Mouse (Mus musculus) spleen, postnatal 10 days (tissue): ENCODE data around the gene Acap1.
"Not testable (repeated sequence)": the region's sequence is repeated elsewhere in the genome, so short reads cannot be mapped to it uniquely, and the experiment has no call there.

Experiments
- DNase-seq, 2 experiments: peaks; one replicate each; pipeline ENCODE4 v3.0.0; 2021 to 2022; ENCODE audit warnings: low spot score in 2 of 2

The Acap1 gene

DNA sequence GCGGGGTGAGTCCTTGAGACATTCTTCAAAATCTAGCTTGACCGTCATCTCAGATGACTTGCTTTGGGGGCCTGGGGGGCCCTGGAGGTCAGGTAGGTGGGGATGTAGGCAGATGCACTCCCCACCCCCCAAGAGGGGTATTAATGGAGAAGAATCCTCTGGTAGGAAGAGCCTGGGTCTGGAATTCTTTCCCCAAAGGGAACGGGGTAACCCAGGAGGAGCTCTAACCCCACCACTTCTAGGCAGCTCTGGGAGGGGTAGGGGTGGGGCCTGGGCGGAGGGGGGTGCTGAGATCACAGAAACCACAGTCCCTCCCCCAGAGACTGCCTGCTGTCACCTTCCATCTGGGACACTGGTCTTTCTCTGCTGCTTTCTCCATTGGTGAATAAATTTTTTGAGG, at the start of gene Acap1:
TSS of gene Acap1 (minus strand) at position 249 of the 400 bp plus-strand sequence.
- peak in 1 of 2 experiments; percentile 63 for DNase-seq

DNA sequence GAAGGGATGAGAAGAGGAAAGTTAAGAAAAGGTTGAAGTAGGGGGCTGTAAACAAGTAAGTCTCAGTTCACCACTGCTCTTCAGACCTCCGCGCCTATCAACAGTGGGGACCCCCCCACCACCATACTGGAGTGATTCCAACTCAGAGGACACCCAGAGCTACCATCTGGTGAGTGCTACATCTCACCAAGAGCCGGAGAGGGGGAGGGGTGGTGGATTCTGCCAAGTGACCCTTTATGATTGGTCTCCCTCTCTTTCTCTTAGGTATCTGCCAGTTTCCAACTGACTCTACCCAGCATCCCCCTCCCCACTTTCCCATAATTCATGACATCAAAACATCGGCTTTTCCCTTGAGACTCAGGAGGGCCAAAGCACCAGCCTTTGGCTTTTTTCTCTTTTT, 45.6 kb upstream of the Acap1 start:
- no peak for DNase-seq

DNA sequence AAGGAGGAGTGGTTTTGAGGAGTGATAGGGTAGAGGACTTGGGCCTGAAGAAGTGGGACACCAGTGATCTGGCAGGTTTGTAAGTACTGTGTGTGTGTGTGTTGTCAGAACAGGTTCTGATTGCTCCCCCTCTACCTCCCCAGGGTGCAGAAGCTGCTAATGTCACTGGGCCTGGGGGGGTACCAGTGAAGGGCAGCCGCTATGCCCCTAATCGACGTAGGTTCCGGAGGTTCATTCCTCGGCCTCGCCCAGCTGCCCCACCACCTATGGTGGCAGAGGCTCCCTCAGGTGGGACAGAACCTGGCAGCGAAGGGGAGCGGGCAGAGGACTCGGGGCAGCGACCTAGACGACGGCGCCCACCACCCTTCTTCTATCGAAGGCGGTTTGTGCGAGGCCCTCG, 44.4 kb upstream of the Acap1 start:
- DNase-seq: peak in 1 of 2 experiments; percentile 26

DNA sequence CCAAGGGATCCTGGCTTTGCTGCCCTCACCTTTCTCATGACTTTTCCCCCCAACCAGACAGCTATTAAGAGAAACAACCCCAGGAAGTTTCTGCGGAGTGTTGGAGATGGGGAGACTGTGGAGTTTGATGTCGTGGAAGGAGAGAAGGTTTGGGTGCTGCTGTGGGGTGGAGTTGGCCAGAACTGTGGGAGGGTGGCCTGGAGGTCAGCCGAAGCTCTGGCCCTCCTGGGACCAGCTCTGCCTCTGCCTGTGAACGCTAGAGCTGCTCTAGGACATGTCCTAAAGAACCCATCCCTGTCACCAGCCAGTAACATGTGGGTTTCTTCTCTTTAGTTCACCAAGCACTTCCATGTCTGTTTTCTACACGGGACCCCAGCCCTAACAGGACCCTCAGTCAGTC, 43.8 kb upstream of the Acap1 start:
- no peak for DNase-seq

DNA sequence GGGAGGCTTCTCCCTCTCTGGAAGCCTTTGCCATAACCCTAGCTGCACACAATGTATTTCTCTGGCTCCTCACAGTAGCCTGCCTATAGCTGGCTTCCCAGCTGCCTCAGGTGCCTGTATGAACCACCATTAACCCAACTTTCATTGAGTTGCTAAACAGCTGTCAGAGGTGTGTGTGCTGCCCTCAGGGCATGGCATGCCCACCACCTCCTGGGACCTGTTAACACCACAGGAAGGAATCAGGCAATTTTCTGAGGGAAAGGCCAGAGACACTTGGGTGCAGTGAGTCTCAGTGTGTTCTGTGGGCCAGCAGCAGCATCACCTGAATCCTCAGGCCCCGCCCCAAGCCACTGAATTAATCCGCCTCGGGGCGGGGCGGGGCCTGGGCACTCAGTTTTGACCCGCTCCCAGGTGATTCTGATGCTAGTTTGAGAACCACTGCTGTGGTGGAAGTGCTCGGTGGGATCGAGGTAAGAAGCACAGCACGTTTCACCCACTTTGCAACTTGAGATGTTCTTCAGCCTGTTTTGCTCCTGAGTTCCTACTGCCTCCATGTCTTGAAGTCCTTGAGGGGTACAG, 43.2 kb upstream of the Acap1 start:
- peak in 1 of 2 experiments; percentile 34 for DNase-seq

DNA sequence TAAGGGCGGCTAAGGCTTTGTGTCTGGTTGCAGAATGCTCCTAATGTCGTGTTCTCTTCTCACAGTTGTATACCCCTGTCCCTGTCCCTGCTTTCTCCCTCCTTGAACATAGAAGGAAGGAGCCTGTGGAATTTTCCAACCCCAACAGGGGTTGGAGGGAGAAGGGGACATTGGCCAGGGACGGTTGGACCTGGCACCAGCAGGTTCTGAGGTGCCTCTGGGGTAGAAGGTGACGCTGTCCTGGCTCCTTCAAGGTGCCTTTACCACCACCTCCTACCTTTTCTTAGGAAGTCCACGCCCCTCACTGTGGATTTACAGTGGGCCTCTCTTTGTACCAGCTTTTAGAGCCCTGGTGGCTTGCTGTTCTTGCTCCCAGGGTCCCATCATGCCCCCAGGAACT, 42.5 kb upstream of the Acap1 start:
- DNase-seq: no peak

DNA sequence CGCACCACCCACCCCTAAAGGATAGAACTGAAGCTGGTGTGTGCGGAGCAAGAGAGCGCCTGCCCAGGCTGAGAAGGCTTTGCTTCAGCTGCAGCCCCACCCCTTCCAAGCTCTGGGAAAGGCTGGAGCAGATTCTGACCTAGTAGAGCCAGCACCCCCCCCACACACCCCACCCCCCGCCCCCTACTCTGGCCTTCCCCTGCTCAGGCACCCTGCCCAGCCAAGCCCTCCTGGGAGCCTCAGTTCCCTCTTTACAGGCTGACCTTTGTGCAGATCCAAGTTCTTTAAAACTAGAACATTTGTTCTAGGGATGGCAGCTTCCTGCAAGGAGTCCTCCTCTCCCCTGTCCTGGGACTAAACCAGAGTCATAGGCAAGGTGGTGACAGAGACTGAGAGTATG, 42.0 kb upstream of the Acap1 start:
- no peak for DNase-seq

DNA sequence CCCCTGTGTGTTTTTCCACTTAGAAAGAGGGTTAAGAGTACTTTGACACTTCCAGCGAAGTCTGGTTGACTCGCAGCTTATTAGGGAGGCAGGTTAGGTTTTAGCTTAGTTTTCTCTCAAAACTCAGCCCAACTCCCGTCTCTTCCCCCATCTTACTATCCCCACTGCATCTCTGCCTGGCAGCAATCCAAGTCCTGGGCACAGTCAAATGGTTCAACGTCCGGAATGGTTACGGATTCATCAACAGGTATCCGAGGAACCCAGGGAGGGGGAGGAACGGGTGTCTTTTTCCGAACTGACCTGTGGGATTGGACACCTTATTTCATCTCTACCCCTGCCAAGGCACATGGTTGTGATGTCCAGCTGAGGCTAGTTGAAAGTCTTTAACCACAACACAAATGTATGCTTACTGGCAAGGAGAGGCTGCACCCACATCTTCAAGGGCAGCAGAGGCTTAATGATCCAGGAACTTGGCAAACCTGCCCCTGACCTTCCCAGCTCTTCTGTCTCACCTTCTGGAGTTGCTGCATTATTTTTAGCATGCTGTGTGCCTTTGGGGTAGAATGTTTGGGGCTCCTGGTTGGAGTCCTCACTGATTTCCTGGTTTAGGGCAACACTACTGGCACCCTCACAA, 41.5 kb upstream of the Acap1 start:
- DNase-seq: no peak

DNA sequence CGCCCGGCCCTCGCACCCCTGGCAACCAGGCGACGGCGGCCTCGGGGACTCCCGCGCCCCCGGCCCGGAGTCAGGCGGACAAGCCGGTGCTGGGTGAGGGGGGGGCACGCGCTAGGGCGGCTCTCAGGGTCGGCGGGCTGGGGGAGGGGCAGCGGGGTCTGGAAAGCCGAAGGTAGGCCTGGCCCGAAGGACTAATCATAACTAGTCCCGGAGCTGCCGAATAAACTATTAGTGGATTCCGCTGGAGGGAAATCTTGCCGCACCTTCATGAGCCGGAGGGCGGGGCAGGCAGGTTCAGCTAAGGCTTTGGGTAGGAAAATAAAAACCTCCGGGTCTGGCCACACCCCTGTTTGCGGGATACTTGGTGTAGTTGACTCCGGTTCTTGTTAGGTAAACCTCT, 40.8 kb upstream of the Acap1 start:
- DNase-seq: peak; percentile 29 to 51

DNA sequence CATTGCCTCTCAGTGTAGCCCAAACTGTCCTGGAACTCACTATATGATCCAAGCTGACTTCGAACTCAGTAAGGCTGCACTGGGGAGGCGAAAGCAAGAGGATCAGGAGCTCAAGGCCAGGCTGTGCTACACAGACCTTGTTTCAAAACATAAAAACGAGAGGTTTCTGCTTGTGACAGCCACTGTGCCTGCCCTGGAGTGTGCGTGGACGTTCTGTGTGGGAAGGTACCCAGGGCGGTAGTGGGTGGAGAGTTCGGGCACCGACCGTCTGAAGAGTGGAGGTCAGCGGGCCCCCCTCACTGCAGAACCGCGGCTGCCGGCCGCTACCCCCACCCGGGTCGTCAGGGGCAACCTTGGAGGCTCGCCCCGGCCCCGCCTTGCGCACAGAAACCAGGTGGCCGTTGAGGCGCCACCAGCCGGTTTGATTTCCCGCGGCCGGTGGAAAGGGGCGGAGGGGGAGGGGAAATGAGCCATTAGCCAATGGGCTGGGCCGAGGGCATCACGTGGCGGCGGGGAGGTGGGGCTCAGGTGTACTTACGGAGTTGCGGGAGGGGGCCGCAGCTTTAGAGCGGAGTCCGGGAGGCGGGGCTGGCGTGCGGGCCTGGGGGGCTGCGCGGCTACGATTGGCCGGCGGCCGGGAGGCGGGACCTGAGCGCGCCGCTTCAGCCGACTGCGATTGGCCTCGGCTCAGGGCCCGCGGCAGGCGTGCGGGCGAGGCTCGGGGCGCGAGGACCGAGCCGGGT, 40.0 kb upstream of the Acap1 start, which contains the start of gene Ybx2:
TSS of gene Ybx2 (plus strand) at position 660 of the 743 bp plus-strand sequence.
- peak; percentile 82 to 90 for DNase-seq

DNA sequence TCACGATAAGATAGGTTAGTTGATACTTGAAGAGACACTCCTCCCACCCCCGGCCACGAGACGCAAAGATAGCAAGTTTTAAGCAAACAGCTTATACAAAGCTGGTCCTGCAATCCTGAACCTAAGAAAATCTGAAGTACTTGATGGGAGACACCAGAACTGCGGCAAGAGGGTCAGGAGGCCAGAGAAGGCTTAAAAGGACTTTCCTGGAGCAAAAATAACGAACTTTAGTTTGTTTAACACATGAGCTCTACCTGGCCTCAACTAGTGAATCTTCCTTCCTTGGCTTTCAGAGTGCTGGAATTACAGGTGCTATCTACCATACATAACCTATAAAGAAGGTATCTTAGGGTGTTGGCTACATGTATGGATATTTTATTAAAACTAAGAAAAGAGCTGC, 39.3 kb upstream of the Acap1 start:
- peak in 1 of 2 experiments; percentile 22 for DNase-seq

DNA sequence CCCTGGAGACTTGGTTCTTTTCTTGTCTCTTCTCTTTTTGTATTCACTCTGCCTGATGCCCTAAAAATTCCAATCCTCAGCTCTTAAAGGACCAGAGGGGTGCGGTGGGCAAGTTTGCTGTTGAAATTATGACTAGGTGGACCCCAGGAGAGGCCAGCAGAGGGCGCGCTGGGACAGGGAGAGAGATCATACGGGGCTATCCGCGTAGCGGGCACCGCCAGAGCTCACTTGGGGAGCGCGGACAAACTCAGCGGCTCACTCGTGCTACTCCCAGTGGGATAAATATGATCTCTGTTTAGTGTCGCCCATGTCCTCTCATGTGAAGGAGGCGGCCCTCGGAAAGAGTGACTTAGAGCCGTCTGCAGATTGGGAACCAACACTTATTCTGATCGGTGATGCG, 38.8 kb upstream of the Acap1 start:
- peak; percentile 97 to 98 for DNase-seq

DNA sequence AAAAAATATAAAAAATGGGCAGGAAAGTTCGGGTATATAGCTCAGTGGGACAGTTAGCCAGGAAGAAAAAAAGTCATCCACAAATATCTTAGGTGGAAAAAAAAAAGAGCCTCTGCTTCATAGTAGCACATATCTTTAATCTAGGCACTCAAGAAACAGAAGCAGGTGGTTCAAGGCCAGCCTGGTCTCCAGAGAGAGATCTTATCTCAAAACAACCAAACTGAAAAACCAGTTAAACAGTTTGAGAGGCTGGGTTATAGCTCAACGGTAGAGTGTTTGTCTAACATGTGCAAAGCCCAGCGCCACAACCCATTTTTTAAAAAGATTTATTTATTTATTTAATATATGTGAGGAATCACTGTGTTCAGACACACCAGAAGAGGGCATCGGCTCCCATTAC, 37.7 kb upstream of the Acap1 start:
- no peak for DNase-seq

DNA sequence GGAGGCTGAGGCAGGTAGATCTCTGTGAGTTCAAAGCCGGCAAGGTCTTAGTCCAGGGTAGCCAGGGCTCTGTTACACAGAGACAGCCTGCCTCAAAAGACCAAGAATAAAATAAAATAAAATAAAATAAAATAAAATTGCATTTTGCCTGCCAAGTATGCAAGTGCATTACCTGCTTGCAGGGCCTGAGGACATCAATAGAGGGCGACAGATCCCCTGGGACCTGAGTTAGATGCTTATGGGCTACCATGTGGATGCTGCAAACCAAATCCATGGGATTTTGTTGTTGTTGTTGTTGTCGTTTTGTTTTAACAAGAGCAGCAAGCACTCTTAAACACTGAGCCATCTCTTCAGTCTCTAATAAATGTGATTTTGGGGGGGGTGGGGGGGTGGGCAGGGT, 36.9 kb upstream of the Acap1 start:
- DNase-seq: peak in 1 of 2 experiments; percentile 52

DNA sequence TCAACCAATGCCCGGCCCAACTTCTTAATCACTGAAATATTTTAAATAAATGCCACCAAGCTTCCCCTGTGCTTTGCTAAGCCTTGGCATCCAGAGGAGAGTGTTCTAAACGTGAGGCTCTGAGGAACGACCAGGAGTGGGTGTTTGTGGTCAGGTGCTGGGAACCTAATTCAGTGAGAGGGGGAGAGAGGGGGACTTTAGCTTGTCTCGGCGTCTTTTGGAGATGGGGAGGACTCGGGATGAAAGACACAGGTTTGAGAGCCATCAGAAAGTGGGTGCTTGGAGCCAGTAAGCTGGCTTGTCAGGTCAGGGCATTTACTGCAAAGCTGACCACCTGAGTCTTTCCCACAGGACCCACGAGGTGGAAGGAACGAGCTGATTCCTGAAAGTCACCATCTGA, 36.4 kb upstream of the Acap1 start:
- no peak for DNase-seq

DNA sequence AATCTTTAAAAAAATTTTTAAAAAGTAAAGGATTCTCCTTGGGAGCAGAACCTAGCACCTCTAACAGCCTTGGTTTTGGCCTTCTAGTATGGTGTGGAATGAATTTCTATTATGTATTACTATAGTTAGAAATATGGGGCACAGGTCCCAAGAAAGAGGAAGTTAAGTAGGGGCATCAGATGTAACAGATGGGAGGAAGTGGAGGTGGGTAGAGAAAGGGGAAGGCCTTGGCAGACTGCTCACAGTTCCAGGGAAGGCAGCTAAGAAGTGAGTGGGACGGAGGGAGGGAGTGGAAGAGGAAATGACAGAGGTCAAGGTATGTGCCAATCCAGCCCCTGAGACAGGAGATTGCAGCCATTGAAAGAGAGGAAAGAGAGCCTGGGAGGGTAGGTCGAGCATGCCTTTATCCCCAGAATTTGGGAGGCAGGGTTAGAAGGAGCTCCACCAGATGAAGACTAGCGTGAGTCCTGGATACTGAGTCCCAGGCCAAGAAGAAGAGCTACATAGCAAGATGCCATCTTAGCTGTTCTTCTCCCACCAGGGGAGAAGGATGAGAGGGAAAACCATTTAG, 35.7 kb upstream of the Acap1 start:
- no peak for DNase-seq

DNA sequence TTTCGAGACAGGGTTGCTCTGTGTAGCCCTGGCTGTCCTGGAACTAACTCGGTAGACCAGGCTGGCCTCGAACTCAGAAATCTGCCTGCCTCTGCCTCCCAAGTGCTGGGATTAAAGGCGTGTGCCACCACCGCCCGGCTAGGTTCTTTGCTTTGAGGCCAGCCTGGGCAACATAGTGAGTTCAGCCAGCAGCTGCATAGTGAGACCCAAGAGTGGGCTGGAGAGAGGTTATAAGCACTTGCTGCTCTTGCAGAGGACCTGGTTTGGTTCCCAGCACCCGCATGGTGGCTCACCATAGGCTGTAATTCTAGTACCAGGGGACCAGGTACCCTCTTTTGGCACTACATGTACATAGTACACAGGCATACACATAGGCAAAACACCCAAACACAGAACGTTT, 34.8 kb upstream of the Acap1 start:
- DNase-seq: not testable (repeated sequence)

DNA sequence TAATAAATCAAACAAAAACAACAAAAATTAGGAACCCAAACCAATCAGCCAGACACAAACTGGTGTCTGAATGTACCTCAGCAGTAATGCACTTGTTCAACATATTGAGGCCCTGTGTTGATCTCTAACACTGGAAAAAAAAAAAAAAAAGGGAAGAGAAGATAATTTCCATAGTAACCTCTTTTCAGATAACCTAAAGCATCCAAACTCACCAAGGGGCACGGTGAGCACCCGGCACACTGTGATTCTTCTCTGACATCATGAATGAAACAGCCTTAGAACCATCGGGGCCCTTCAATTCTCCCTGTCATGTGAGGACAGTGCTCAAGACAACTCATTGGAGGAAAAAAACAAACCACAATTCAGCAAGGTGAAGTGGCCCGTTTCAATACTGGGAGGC, 34.4 kb upstream of the Acap1 start:
- DNase-seq: no peak

DNA sequence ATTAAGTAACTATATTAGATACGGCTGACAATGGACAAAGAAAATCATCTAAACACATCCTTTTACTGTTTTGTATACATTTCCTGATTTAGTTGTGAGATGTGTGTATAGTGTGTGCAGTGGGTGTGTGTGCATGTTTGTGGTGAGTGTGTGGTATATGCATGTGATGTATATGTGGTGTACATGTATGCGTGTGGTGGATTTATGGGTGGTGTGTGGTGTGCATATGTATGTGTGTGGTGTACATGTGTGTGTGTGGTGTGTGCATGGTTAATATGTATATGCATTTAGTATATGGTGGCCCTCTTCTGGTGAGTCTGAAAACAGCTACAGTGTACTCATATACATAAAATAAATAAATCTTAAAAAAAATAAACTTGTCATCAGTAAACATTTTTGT, 32.2 kb upstream of the Acap1 start:
- no peak for DNase-seq

DNA sequence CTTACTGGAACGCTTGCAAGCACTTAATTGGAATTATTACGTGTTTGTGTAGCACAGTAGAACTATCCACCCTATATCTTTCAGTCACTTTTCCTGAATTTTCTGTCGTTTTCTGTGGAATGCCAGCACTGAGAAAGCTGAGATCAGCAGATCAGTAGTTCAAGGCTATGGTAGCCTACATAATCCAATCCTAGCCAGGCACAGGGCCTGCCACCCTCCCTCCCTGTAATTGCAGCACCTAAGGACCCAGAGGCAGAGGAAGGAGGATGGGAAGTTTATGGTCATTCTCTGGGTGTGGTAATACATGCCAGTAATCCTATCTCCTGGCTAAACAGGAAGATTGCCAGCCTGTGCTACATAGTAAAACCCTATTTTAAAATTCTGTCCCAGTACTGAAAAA, 27.5 kb upstream of the Acap1 start:
- no peak for DNase-seq

DNA sequence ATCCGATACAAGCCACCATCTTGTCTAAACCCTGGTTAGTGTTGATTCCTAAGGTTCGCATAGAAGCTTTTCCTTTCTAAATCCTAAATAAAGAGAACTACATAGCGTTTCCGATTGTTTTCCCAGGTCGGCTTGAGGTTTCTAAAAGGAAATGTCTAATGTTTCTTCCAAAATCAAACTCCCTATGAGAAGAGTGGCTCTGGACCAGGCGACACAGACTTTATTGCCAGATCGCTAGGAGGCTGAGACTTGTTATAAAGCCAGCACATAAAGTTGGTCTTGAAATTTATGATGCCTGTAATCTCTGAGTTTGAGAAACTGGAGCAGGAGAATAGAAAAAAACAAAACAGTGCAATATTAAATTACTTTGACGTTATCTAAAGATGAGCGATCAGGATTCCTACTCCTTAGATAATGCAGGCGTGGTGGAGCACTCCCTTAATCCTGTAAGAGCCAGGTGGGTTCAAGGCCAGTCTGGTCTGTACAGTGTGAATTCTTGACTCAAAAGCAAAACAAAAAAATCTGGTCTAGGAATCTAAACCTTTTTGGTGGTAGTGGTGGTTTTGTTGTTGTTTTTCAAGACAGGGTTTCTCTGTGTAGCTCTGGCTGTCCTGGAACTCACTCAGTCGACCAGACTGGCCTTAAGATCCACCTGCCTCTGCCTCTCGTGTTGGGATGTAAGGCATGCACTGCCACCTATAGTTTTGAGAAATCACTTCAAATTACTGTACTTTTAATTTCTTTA, 26.8 kb upstream of the Acap1 start:
- no peak for DNase-seq
